Mouse (Mus musculus) regulatory T cell (primary cell): ENCODE measurements at regions not wholly inside any gene's neighbourhood (a gene's known extent, or its start where the extent isn't known, plus 50 kb on each side); places are given as distances from the start of the nearest gene placed in this dataset.

Experiments
- in situ Hi-C: fragments of 300-600 bp; cut with MboI, MseI; formaldehyde crosslinking; loops from one replicate; pipeline ENCODE4 v1.15.1; 2025; ENCODE audit warnings: high pct_unique_total_duplicates

DNA sequence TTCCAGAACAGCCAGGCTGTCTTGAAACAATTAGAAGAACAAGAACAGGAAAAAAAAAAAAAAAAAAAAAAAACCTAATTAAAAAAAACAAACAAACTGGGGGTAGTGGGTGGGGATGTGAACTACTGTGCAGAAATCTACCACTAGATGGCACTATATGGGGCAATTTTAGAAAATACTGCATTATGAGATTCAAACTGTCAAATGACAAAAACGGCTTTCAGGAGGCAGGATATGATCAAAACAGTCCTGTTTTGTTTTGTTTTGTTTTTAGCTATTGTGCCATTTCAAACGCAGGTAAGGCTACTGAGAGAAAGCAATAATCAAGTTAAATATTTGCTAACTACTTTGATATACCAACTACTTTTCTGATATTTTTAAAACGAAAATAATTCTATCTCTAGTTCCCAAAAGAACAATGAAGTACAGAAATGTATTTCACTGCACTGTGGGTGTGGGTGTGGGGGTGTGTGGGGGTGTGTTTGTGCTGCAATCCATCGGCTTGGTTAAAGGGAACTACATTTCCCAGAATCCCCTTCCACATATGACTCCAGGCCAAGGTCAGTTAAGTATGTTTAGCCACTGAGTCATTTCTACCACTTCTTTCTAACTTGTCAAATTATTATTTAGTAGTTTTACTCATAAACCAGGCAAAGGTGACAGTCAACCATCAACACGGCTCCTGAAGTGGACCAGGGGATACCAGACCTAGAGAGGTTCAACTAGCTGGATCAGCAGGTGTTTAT is 207.7 kb upstream of the Mkln1 start:
- in situ Hi-C loops = no loop called here

DNA sequence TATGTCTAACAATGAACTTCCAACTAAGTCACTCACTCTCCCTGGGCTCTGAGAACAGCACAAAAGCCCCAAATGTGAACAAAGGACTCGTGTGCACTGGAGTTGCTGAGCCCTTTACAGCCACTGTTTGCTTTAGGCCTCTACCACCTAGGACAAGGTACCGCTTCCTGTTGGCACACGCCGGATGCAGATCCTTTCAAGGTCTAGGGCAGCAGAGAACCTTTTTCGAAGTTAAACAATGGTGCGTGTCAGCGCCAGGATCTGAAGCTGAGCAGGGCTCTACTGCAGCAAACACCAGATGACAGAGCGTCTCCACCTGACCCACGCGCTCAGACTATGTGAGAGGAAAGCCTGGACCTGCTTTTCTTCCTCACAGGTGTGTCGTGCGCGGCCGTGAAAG is 207.0 kb upstream of the Mkln1 start:
- in situ Hi-C loops = no loop called here

DNA sequence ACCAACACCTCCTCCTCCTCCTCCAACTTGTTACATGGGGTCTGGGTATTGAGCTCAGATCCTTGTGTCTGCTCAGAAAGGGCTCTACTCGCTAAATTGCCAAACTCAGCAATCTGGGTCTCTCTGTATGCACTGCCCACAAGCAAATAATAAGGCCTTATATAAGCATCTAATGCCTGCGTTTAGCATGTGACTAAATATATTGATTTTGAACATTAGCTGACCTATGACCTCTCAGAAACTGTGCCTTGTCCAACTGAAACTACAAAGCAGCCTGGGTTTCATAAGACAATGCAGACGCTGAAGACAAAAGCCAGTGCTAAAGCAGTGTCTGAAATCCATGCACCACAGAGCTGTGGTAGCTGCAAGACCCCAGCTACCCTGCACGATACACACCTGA is 206.3 kb upstream of the Mkln1 start:
- in situ Hi-C loops = no loop called here

DNA sequence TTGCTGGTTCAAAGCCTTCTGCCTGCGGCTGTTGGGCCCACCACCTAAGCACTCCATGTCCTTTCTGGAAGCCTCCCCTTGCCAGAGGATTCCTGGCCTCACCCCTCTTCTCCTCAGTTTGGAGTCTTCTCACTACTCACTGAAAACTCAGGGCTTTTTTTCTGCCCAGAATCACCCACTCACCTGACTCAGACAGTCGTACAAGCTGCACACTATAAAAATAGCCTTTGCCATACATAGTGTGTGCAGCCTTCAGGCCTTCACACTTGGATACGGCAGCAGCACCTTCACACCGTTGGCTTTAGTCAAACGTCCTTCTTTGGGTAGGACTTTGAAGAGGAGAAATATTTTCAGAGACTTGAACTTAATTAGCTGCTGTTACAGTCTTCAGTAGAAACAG is 205.3 kb upstream of the Mkln1 start:
- in situ Hi-C loops = no loop called here

DNA sequence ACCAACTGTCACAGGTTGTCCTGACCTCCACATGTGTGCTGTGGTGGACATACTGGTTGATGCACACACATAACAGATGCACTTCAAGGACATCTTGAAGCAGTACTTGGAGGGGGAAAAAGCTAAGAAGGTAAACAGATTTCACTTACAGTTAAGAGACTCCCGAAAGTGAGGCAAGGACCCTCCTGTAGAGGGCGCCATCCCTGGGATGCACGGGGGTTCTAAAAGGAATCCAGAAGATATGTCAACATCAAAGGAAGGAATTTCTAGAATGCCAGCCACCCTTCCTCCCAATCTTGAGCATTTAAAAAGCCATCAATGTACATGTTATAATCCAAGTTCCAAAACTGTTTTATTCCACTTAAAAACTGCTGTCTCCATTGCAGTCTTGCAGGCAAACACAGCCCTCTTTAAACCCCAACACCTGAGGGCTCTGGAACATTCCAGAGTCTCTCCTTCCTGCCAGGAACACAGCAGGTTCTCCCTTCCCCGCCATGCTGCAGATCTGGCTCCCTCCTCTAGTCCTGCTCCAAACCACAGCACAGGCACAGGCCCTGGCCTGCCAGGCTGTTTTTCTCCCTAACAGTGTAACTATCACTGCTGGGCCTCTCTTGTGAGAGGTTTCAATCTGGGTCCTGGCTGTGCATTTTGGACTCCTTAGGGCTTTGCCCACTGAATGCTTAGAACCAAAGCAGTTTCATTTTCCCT is 200.8 kb upstream of the Mkln1 start:
- in situ Hi-C loops = no loop called here

DNA sequence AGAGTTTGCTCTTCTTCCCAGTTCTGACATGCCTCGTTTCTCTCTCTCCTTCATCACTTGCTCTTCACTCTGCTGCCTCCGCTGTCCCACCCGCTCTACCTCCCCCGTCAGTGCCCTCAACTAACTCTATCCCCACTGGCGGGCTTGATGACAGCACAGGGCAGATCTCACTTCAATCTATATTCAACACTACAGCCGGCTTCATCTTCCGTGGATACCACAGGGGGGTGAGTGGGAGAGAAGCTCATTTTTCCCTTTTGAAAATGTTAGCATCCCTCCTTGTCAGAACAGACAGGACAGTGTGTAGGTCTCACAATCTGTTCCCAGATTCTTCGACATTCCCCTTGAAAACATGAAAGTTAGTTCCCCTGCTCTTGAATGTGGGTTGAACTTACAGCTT is 200.2 kb upstream of the Mkln1 start:
- in situ Hi-C loops = no loop called here

DNA sequence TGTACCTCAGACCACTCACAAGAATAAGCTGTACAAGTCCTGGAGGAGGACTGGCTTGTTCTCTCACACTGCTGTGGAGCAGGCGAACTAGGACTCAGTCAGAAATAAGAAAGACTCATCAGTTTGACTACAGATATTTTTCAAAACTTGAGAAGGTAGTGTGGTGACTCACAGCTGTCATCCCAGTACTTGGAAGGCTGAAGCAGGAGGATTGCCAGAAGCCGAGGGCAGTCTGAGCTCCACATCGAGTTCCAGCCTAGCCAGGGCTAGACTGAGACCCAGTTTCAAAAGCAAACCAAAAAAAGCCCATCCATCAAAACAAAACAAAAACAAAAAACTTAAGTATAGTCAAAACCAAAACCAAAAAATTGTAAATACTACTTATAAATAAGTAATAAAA is 197.8 kb upstream of the Mkln1 start:
- in situ Hi-C loops = no loop called here

DNA sequence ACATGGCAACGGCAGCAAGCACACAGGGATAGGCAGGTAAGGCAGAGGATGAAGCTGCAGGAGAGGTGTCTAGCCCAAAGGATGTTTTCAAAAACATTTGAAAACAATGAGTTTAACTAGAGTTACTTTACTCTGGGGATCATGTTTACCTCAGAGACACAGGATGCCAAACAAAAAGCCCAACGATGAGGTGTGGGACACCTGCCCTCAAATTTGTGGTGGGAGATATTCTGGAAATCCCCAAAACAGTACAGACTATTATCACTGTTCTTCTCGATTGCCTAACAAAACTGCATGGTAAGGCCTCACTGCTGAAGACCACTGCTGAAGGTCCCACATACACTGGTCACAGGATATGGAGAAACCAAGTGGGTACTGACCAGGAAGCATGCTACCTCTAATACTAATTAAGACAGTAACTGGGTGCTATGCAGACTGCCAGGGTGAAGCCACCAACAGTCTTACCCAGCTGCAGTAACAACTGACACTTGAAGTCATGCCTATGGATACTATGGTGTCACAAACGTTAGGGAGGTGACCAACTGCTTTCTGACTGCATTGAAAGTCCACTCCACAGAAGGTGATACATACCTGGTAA is 197.1 kb upstream of the Mkln1 start:
- in situ Hi-C loops = no loop called here

DNA sequence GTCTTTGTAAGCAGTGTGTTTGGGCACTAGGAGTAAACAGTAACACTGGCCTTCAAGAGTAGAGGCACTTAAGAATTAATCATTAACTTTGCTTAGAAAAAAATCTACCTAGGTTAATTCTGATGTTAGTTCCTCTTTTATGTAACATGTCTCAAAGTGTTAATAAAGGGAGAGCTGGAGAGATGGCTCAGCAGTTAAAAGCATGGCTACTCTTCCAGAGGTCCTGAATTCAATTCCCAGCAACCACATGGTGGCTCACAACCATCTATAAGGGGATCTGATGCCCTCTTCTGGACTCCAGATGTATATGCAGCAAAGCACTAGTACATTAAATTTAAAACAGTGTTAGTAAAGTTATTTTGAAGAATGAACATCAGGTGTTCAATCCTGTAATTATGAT is 195.9 kb upstream of the Mkln1 start:
- in situ Hi-C loops = no loop called here

DNA sequence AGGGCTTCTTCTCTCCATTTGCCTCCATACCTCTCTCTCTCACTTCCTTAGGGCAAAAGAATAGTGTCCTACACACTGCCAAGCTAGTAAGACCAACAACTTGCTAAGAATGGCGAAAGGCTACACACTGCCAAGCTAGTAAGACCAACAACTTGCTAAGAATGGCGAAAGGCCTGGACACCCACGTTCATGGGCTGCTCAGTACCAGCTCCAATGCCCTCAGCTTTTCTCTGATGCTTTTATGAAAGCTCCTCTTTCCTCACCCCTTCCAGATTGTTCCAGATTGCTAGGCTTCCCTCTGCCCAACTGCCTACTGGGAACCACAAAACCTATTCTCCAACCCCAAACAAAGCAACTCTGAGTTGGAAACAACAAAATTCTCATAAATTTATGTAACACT is 194.1 kb upstream of the Mkln1 start:
- in situ Hi-C loops = no loop called here

DNA sequence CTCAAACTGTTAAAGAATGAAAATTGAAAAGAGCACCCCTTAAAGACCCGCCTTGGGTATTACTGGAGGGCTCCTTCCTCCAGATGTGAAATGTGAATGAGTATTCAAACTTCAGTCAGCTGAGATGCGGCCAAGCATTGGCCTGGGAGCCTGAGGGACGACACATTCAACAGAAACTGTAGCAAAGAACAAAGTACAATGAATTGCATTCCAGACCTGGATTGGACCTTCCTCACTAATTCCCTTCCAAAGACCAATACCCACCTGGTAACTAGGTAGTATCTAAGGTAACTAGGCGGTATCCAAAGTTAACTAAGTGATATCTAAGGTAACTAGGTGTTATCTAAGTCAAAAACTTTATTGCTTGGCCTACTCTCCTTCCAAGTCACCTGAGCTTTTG is 193.7 kb upstream of the Mkln1 start:
- in situ Hi-C loops = no loop called here

DNA sequence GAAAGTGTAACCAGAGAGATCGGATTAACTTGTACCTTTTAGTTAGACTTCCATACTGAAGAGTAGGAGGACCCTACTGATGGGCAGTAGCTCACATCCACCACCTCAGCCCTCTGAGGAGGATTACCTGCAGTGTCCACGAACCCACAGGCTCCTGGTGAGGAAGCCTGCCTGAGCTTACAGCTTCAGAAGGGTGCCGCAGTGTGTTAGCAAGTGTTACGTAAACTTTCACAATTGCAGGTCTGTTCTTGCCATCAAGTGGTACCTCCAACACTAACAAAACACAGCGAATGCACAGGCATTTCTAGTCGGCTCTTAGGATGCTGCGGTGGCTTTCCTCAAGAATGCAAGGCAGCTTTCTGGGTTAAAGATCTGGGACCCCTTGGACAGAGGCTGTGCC is 192.4 kb upstream of the Mkln1 start:
- in situ Hi-C loops = no loop called here

DNA sequence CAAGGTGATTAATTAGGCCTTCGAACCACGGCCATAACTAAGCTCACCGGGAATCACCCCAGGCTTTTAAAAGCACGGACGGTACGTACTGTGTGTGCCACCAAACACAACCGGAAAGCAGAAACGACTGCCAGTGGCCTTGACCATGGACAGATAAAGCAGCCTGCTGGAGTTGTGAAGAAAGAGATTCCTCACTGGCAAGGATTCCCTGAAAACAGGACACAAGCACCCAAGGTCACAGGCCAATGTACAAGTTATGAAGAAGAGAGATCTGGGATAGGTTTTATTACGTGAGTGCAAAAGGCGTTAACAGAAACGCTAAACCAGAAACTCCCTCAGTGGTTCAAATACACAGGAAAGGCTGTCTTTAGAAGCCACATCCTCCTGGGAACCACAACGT is 191.3 kb upstream of the Mkln1 start:
- in situ Hi-C loops = no loop called here

DNA sequence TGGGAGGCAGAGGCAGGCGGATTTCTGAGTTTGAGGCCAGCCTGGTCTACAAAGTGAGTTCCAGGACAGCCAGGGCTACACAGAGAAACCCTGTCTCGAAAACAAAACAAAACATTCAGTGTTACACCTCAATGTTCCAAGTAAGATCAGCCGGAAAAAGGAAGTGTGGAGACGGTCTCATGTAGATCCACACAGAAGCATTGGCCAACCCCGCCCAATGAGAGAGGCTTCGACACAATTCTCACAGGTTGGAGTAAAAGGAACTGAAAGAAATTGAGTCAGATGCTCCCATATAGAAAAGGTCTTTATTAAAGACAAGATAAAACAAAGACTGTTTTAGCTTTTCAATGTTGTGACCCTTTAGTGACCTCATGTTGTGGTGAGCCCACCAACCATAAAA is 190.3 kb upstream of the Mkln1 start:
- in situ Hi-C loops = no loop called here

DNA sequence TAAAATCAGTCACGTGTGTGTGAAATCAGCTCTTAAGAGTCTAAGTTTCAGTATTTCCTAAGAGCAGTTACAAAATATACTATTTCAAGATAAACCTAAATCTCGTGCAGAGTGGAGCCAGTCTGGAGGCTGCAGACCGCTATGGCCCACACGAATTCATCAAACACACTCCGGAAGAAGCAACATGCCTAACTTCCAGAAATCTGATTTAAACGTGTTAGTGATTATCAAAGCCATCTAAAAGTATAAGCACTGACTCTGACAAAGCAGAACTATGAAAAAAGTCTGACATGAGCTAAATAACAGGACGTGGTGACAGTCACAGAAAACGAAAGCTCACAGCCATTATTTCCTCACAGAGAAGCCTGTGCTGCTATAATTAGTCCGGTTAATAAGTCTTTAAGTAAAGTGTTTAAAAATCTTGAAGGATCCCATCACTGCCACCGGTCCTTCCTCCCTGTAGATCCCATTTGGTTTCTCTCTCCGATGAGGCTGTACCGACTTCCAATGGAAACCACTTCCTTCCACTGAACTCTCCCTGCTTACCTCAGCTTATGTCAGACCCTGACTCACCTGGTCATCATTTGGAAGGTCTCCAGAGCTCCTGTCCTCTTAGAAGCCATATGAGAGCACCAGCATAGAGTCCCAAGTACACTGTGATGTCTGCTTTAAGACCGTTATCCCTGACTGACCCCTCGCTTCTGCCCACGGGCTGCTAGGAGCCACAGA is 189.0 kb upstream of the Mkln1 start:
- in situ Hi-C loops = no loop called here

DNA sequence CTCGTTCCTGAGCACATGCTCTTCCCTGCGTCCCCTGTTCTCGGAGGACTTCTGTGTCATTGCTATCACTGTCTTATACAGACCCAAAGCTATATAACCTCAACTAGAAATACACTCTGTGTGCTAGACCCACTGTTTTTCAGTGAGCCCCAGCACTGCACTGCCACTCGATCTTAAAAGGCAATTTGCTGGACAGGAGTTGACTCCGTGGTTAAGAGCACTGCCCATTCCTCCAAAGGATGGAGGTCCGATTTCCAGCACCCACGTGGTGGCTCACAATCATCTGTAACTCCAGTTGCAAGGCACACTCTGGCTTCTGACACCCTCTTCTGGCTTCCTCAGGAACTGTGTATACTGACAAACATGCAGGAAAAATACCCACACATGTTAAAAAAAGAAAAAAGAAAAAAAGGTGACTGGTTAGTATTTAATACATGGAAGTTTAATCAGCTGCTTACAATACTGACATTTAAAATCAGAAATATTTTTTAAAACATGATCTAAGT is 188.3 kb upstream of the Mkln1 start:
- in situ Hi-C loops = no loop called here

DNA sequence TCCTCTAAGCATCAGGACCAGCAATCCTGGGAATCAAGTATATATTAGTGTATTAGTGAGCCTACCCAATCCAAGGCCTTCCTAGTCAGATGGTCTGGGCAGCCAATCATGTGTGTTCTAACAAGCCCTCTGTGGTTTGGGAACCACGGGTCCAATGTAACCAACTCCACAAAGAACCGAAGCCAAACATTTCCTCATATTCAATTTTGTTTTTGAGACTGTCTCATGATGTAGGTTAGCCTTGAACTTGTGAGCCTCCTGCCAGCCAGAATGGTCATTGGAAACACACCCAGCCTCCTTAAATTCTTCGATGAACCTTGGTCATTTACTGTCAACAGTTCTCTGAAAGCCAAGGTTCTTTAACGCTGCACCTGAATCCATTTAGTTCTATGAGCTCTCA is 187.4 kb upstream of the Mkln1 start:
- in situ Hi-C loops = no loop called here

DNA sequence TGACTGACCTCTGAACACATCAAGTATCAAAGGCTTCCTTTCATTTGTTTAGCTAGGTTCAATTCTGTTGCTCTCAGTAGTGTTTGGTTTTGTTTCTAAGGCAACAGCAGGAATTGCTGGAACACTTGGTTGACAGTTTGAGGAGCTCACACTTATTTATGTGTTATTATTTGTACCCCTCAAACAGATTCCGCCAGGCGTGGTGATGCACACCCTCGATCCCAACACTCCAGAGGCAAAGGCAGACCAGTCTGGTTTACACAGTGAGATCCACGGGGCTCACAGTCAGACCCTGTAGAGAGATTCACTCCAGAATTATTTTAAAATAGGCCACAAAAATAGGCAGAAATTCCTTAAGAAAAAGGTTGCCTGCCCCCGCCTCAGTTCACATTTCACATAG is 186.9 kb upstream of the Mkln1 start:
- in situ Hi-C loops = no loop called here

DNA sequence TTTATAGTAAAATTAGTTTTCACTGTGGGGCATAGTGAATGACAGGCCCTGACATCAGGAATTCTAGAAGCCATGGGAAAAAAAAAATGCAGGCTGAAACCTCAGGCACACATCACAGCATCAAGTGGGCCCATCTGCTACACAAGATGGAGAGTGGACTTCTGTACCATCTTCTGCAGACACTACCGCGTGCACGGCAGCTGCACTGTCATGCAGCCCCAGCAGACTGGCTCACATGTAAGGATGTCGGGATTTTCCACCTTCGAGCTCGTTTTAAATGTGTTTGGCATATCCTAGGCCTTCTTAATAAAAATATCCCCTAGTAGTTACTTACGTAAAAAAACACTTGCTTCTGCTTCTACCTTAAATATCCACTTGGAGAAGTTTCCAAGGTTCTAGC is 186.5 kb upstream of the Mkln1 start:
- in situ Hi-C loops = no loop called here

DNA sequence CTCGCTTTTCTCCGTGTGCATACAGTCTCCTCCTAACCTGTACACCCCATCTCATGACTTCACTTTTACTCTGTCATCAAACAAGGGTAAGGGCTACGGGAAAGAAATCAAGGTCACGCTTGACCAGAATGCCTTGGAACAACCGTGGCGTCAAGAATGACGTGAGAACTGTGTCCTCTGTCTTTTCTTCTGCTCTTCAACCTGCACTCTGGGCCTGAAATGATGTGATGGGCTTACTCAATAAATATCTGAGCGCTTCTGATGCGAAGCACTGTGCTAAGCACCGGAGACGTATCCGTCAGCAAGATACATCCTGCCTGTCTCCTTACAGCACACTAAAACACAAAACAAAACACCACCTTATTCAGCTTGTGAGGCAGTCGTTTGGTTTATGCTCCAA is 185.8 kb upstream of the Mkln1 start:
- in situ Hi-C loops = no loop called here

DNA sequence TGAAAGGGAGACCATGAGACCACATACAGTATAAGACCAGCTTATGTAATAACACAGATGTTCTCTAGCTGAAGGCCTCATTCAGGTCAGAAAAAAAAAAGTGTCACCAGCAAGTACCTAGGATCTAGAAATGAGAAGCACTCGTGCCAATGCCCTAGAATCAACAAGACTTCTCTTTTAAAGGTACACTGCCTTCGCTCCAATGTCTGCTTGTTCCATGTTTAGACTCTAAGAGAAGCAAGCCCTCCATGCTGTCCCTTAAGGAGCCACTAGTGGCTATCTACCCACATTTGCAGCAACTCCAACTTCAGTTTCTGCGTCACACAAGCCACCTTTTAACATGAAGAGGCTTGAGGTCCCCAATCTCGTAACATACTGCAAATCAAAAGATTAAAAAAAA is 185.4 kb upstream of the Mkln1 start:
- in situ Hi-C loops = no loop called here

DNA sequence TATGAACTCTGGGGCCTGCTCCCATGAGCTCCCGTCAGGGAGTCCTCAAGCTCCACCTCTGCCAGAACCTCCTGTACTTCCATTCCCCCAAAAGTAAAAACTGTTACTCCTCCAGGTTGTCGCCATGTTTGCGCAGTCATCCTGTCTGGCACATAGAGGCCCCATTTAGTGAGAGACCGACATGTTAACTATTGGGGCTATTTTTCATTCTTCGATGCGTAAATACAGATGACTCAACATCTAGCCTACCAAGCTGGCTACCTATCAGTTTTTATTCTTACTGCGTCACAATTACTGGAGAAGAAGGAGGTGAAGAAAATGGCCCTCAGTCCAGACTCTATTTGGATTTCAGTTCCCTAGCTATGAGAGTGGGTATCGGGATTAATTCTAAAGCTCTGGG is 182.9 kb upstream of the Mkln1 start:
- in situ Hi-C loops = no loop called here
